Mouse (Mus musculus) E14TG2a.4 (cell line): ENCODE data around the gene Acox2.

Experiments
- CTCF ChIP-seq: conservative IDR thresholded peaks from 2 replicates; pipeline ENCODE4 v1.5.1; 2014; ENCODE audit warnings: low read length
- NANOG ChIP-seq: IDR thresholded peaks from 2 replicates; pipeline ENCODE4 v1.6.1; 2014; ENCODE audit warnings: borderline replicate concordance, low read length, mixed read lengths
- POU5F1 ChIP-seq: IDR thresholded peaks from 2 replicates; pipeline ENCODE4 v1.6.1; 2014; ENCODE audit warnings: low read length, borderline replicate concordance

DNA sequence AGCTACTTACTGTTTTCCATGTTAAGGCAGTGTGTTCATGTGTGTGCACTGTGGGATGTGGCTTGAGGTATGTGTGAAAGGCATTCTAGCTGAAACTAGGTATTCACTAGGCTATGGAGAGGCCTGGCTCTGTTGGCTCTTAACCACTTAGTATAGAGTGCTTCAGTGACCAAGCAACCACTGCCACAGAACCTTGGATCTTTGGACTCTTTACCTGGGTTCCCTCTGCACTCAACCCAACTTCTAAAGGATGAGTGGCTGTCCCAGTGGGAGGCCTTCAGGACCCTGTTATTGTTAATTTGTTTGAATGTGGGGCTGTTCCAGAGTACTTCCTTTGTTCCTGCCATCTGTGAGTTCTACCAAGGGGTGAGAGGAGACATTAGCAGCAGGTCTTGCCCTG, 17.3 kb downstream of the Acox2 start:
- TF ChIP-seq CTCF (no peak), NANOG (no peak), POU5F1 (no peak)
